Mouse (Mus musculus) forebrain, postnatal 0 days (tissue): ENCODE measurements around the gene Sned1. TPM values are rescaled to one million over a fixed set of nuclear protein-coding genes. Genes with fewer than 3 reads are reported as not detected.

Experiments used
- ATAC-seq: fragments of 200-750 bp; cut with Nextera tagmentation; 2 replicates; pipeline ENCODE4 v1.8.0; 2017; ENCODE audit warnings: mild to moderate bottlenecking, moderate library complexity
- DNase-seq: peaks from one replicate; pipeline ENCODE4 v3.0.0-alpha.2; 2015
- H3K27ac ChIP-seq: fragments of 300-500 bp; sonication (generic); 2 replicates; pipeline ENCODE4 v1.5.1; 2014; ENCODE audit warnings: low read depth, mild to moderate bottlenecking, antibody characterized with exemption, low read length, moderate library complexity, mixed read lengths
- H3K27me3 ChIP-seq: fragments of 300-500 bp; sonication (generic); 2 replicates; pipeline ENCODE4 v1.6.1; 2014; ENCODE audit warnings: mild to moderate bottlenecking, low read length, mixed read lengths; ENCODE audit not compliant: insufficient read depth
- H3K36me3 ChIP-seq: fragments of 300-500 bp; sonication (generic); 2 replicates; pipeline ENCODE4 v1.6.1; 2014; ENCODE audit warnings: mild to moderate bottlenecking, moderate library complexity; ENCODE audit not compliant: insufficient read depth
- H3K4me1 ChIP-seq: fragments of 300-500 bp; sonication (generic); 2 replicates; pipeline ENCODE4 v1.6.1; 2014; ENCODE audit warnings: antibody characterized with exemption; ENCODE audit not compliant: insufficient read depth
- H3K4me2 ChIP-seq: fragments of 300-500 bp; sonication (generic); 2 replicates; pipeline ENCODE4 v1.6.1; 2014; ENCODE audit warnings: low read depth, mild to moderate bottlenecking, moderate library complexity
- H3K4me3 ChIP-seq: fragments of 300-500 bp; sonication (generic); 2 replicates; pipeline ENCODE4 v1.5.1; 2014; ENCODE audit warnings: low read depth, low read length, mixed read lengths
- H3K9ac ChIP-seq: fragments of 300-500 bp; sonication (generic); 2 replicates; pipeline ENCODE4 v1.6.1; 2014; ENCODE audit warnings: mild to moderate bottlenecking
- H3K9me3 ChIP-seq: fragments of 300-500 bp; sonication (generic); 2 replicates; pipeline ENCODE4 v1.6.1; 2016; ENCODE audit warnings: low read length
- CTCF ChIP-seq: sonication (generic); IDR thresholded peaks from 2 replicates; pipeline ENCODE4 v1.5.1; 2016; ENCODE audit warnings: antibody characterized with exemption, control low read depth, low read depth
- WGBS: fragments of 180-500 bp; shearing (Covaris S2); extraction: QIAGEN DNeasy Blood & Tissue Kit; methylation state at CpG from one replicate; pipeline ENCODE4 v1.1.7; 2014; 5-methylcytosine and 5-hydroxymethylcytosine counted together
- polyA plus RNA-seq: library from polyadenylated mRNA; unstranded; fragments of >200 nt; fragmentation: Nextera tagmentation; extraction: Ambion mirVana; gene quantifications from 2 replicates; pipeline ENCODE4 v1.2.1, GENCODE M21; 2015
- total RNA-seq: library from RNA; depleted of rRNA; stranded (reverse); fragments of >200 nt; gene quantifications from 2 replicates; pipeline ENCODE4 v1.2.3, GENCODE M21; 2014

Gene Sned1
- total and polyA plus RNA-seq, 2 experiments from 2014 or later = 2.8 to 10.6 TPM

DNA sequence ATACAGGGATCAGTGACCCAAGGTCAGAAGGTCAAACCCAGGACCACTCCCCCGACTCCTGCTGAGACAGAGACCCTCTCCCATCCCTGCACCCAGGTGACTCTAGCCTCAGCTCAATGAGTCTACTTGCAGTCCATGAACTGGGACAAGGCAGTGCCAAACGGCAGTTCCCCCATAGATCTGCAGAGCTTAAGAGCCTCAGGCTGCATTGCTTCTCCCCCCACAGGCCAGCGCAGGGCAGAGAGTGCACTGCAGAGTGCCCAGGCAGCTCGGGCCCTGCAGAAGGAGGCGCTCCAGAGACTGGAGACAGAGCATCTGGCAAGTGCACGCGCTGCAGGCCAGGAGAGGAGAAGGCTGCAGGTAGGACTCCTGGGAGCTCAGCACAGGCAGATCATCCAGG, 18.1 kb upstream of the Sned1 start:
- no peak overlapping the region for H3K4me2 ChIP-seq
- no peak overlapping the region for H3K27ac ChIP-seq
- WGBS = 54% methylated on average over 7 of the region's 7 CpGs
- no peak overlapping the region for H3K4me3 ChIP-seq
- no peak for ATAC-seq
- no peaks in the 10 kb centered on the region for H3K27me3 ChIP-seq
- H3K9ac ChIP-seq = no peak overlapping the region
- no peaks in the 10 kb centered on the region for H3K36me3 ChIP-seq
- H3K9me3 ChIP-seq = no peaks in the 10 kb centered on the region
- no peaks in the 10 kb centered on the region for H3K4me1 ChIP-seq
- no peak for TF ChIP-seq CTCF
- DNase-seq = no peak

DNA sequence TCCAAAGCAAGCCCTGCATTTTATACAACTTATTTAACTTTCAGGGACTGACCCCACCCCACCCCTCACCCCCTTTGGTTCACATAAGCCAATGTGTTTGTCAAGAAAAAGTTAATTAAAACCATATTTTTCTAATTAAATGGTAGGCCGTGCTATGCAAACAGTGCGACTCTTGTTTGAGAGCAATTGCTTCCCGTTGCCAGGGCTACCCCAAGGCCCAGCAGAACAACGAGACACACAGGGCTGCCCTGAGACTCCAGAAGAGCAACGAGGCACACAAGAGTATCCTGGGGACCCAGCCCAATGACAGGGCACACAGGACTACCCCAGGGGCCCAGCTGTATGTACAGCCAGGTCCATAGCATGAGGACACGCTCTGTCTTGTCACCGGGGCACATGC, 14.9 kb upstream of the Sned1 start:
- Histone ChIP-seq H3K4me2 (no peak overlapping the region), H3K36me3 (no peaks in the 10 kb centered on the region), H3K9ac (no peak overlapping the region), H3K9me3 (no peaks in the 10 kb centered on the region), H3K4me1 (no peaks in the 10 kb centered on the region), H3K4me3 (no peak overlapping the region), H3K27me3 (no peaks in the 10 kb centered on the region), H3K27ac (no peak overlapping the region)
- DNase-seq = no peak
- TF ChIP-seq CTCF = no peak
- 51% methylated on average over 7 of the region's 7 CpGs for WGBS
- ATAC-seq = peak; percentile 77

DNA sequence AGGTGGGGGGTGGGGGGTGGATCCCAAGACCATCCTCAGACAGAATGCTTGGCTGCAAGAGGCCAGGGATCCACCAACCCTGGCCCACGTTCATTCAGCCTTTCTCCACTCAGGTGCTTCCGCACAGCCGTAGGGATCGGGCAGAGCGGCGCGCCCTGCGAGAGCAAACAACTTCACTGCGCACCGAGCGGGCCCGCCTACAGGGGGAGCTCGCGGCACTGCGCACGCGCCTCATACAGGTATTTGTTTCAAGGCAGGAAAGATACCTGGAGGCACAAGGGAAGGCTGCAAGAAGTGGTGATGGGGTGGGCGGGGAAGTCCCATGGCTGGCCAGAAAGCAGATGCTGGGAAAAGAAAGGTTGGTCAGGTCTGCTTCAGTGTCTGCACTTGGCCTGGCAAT, 11.7 kb upstream of the Sned1 start:
- TF ChIP-seq CTCF = peak; percentile 59
- H3K4me3 ChIP-seq = no peak overlapping the region
- H3K36me3 ChIP-seq = no peaks in the 10 kb centered on the region
- H3K9me3 ChIP-seq = no peaks in the 10 kb centered on the region
- ATAC-seq (no peak), DNase-seq (no peak)
- no peaks in the 10 kb centered on the region for H3K4me1 ChIP-seq
- no peak overlapping the region for H3K9ac ChIP-seq
- H3K27me3 ChIP-seq = no peaks in the 10 kb centered on the region
- no peak overlapping the region for H3K4me2 ChIP-seq
- WGBS = 11% methylated on average over 18 of the region's 18 CpGs
- H3K27ac ChIP-seq = no peak overlapping the region

DNA sequence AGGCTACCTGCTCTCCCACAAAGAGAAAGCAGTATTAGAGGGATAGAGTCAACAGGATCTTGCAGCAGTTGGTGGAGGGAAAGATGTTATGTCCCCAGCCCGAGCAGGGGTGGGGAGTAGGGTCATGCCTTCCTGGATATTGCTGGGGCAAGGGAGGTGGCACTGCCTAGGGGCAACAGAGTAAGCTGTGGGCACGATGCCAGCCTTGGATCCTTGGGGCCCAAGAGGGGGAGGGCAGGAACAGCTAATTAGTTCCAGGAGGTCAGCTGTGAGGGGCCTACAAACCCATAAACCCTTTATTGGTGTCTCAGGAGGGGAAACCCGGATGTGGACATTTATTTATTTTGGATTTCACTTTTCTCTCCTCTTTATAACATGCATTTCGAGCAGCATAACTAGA, 10.4 kb upstream of the Sned1 start:
- no peaks in the 10 kb centered on the region for H3K27me3 ChIP-seq
- TF ChIP-seq CTCF = no peak
- H3K9me3 ChIP-seq = no peaks in the 10 kb centered on the region
- 43% methylated on average over 4 of the region's 4 CpGs for WGBS
- H3K9ac ChIP-seq = no peak overlapping the region
- H3K36me3 ChIP-seq = no peaks in the 10 kb centered on the region
- no peak overlapping the region for H3K4me3 ChIP-seq
- ATAC-seq (no peak), DNase-seq (no peak)
- H3K4me1 ChIP-seq = no peaks in the 10 kb centered on the region
- no peak overlapping the region for H3K27ac ChIP-seq
- H3K4me2 ChIP-seq = no peak overlapping the region

DNA sequence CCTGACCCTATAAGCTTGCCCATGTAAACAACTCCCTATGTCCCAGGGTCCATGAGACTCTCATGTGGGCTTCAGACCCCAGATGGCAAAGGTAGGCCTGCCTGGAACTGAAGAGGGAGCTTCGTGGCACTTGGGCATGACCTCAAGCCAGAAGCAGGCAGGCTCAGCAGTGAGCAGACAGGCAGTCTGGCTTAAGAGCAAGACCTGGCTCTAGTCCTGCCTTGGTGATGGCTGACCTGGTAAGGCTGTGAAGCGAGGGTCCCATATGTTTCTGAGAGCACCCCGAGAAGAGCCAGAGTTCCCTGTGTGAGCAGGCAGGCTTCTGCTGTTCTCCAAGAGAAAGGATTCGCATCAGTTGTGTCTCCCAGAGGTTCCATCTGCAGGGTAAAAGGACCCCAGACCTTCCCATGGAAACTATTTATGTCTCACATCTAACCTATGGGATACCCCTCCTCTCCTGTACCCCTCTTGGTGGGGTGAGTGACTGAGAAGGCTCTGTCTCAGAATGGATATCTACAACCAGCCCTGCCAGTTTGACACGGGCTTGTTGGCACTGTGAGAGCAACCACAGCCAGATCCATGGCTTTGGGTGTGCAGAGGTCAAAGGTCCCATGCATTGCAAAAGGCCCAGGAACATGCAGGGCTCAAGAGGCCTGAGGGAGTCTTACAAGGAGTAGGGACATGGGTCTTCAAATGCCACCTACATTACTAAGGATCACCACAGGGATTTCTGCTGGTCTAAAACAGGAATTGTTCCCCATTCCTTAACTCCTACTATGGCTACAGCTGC, 9.7 kb upstream of the Sned1 start:
- Histone ChIP-seq H3K4me2 (no peak overlapping the region), H3K9ac (no peak overlapping the region), H3K9me3 (no peaks in the 10 kb centered on the region), H3K36me3 (no peaks in the 10 kb centered on the region), H3K4me3 (no peak overlapping the region), H3K4me1 (no peaks in the 10 kb centered on the region), H3K27ac (no peak overlapping the region), H3K27me3 (no peaks in the 10 kb centered on the region)
- DNase-seq (no peak), ATAC-seq (no peak)
- 81% methylated on average over 5 of the region's 5 CpGs for WGBS
- TF ChIP-seq CTCF = no peak

DNA sequence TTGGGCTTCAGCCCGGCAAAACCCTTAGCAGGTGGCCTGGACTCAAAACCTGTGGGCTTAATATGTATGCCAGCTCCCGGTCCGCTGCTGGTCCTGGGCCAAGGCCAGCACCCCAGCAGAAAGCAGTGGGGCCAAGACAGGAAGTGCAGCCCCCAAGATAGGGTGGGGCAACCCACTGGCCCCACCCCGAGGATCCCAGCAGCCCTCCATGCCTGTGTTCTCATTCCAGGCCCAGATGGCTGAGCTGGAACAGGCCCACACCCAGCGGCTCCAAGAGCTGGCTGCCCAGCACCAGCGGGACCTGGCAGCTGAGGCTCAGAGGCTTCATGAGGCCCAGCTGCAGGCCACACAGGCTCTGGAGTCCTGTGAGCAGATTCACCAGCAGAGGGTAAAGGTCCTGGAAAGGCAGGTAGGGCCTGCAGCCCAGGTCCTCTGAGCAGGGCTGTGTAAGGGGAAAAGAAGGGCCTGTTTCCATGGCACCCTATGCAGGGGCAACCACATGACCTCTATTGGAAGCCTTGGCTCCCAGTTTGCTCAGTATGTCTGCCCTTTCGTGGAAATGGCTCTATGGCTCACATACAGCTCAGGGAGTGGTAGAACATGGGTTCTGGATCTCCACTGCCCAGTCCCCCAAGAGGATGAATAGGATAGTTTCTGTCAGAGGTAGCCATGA, 8.2 kb upstream of the Sned1 start:
- DNase-seq (peak; percentile 42), ATAC-seq (peak; percentile 80)
- Histone ChIP-seq H3K9ac (no peak overlapping the region), H3K4me1 (no peaks in the 10 kb centered on the region), H3K27me3 (no peaks in the 10 kb centered on the region), H3K4me3 (no peak overlapping the region), H3K4me2 (no peak overlapping the region), H3K36me3 (no peaks in the 10 kb centered on the region), H3K27ac (no peak overlapping the region), H3K9me3 (no peaks in the 10 kb centered on the region)
- TF ChIP-seq CTCF = no peak
- 58% methylated on average over 7 of the region's 7 CpGs for WGBS

DNA sequence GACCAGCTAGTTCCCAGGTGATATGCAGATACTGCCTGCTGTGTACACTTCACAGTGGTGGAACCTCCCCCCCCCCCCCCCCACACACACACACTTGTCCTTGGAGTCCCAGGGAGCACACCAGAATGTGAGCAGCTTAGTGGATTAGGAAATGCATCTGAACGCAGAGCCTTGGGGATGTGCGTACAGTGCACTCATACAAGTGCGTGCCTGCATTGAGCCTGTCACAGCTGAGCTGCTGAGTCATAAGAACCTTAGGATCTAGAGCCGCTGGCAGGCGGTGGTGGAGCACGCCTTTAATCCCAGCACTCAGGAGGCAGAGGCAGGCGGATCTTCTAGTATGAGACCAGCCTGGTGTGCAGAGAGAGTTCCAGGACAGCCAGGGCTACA, 7.7 kb upstream of the Sned1 start:
- no peak for DNase-seq
- no peak for ATAC-seq
- H3K27me3 ChIP-seq = no peaks in the 10 kb centered on the region
- H3K9ac ChIP-seq = no peak overlapping the region
- no peak overlapping the region for H3K27ac ChIP-seq
- WGBS = 92% methylated on average over 7 of the region's 7 CpGs
- H3K9me3 ChIP-seq = no peaks in the 10 kb centered on the region
- H3K4me2 ChIP-seq = no peak overlapping the region
- H3K4me1 ChIP-seq = no peaks in the 10 kb centered on the region
- H3K4me3 ChIP-seq = no peak overlapping the region
- H3K36me3 ChIP-seq = no peaks in the 10 kb centered on the region
- no peak for TF ChIP-seq CTCF
